Comparison of ENCODE assay signal across 1 mouse cellular context in the genomic region with DNA sequence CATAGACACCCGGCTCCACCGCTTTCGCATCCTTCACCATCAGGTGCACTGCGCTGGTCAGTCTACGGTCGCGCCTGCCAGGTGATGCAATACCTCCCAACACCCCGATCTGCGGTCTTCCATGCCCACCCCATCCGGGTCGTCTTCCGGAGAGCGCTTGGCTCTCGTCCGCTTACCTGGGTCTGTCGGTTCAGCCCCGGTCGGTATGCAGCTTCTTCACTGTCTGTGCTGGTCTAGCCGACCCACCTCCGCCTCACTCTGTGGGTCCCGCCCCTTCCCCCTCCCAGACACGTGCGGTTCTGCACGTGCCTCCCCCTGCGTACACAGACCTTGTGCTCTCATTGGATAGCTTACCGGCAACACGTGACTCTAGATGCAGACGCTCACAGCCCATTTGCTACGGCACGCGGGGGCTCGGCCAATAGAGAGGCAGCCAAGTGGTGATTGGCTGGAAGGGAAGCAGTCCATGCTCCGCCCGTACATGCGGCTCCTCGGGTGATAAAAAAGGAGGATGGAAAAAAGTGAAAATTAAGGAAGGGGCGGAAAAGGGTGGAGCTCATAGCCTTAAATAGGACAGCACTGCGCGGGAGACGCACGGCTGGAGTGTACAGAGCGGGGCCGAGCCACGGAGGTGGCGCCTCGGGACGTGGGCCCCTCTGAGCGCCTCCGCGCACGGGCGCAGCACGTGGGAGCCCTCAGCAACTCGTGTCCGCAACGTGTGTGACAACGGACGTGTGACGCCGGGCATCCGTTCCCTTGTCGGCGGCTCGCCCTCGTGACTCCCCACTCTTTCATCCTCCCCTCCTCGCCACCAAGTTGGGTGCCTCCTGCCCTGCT.
TF ChIP-seq lines count a peak whose summit lies in the region.

A gene (minus strand): TSS at position 273 of the 837 bp plus-strand sequence.

TF ChIP-seq in MEL, 35 proteins besides CTCF, POLR2A, EP300 and RAD21 (continued from another document):
- no peak for TF ChIP-seq TAL1 (IDR thresholded peaks at IDR 0.05; ENCODE audit: low read length)
- no peak; the same call in 1 of the 2 replicates for TF ChIP-seq KAT2A (conservative IDR thresholded peaks at IDR 0.05; ENCODE audit: low read depth, low read length)
- TF ChIP-seq ZC3H11A (IDR thresholded peaks at IDR 0.05; ENCODE audit: low read depth, low read length), result 0 out of 2 replicates have a peak, but pooled peaks have one; percentile 3
- TF ChIP-seq UBTF (IDR thresholded peaks at IDR 0.05; ENCODE audit: borderline replicate concordance, insufficient read depth, low read depth, low read length), result peak; percentile 89; the same call in 1 of the 2 replicates
- TF ChIP-seq NELFE (IDR thresholded peaks at IDR 0.05; ENCODE audit: low read depth, low read length), result peak; percentile 77
- peak; percentile 96 for TF ChIP-seq POLR2AphosphoS5 (IDR thresholded peaks at IDR 0.05; ENCODE audit: borderline replicate concordance, low read depth, low read length)
- TF ChIP-seq MAFK (IDR thresholded peaks at IDR 0.05; ENCODE audit: borderline replicate concordance, low read depth, low read length), result no peak
- TF ChIP-seq USF2 (IDR thresholded peaks at IDR 0.05; ENCODE audit: borderline replicate concordance in 1 of 2, insufficient read depth in 1 of 2, low read depth in 1 of 2, low read length in 2 of 2), result peak; percentile 96 to 98
- TF ChIP-seq ZKSCAN1 (IDR thresholded peaks at IDR 0.05; ENCODE audit: low read depth, low read length), result no peak
- no peak; the same call in none of the 2 replicates for TF ChIP-seq TCF12 (IDR thresholded peaks at IDR 0.05; ENCODE audit: low read depth, low read length)
- TF ChIP-seq MEF2A (IDR thresholded peaks at IDR 0.05; ENCODE audit: extremely low read depth, insufficient replicate concordance, low read depth, low read length, poor library complexity, severe bottlenecking), result 0 out of 2 replicates have a peak, but pooled peaks have one; percentile 13
- TF ChIP-seq MYC (IDR thresholded peaks at IDR 0.05; ENCODE audit: low read depth, low read length), result peak; percentile 99
- TF ChIP-seq CHD1 (IDR thresholded peaks at IDR 0.05; ENCODE audit: low read depth, low read length), result no peak
- TF ChIP-seq RCOR1 (IDR thresholded peaks at IDR 0.05; ENCODE audit: low read depth, low read length), result no peak
- TF ChIP-seq CHD2 (IDR thresholded peaks at IDR 0.05; ENCODE audit: low read length), result peak; percentile 87
- TF ChIP-seq MAX (IDR thresholded peaks at IDR 0.05; ENCODE audit: low read length), result peak; percentile 100
- peak; percentile 97 for TF ChIP-seq TBP (IDR thresholded peaks at IDR 0.05; ENCODE audit: low read depth, low read length)
- TF ChIP-seq POLR2AphosphoS2 (IDR thresholded peaks at IDR 0.05; ENCODE audit: low read length), result peak; percentile 90
- TF ChIP-seq SIN3A (IDR thresholded peaks at IDR 0.05; ENCODE audit: low read length), result peak; percentile 100
- peak; percentile 73 for TF ChIP-seq ETS1 (IDR thresholded peaks at IDR 0.05; ENCODE audit: low read depth, low read length)
TF ChIP-seq in MEL: peak in this region for 23.
